Mouse (Mus musculus): ENCODE measurements around the gene Bend7. TPM values are rescaled to one million over a fixed set of nuclear protein-coding genes. Genes with fewer than 3 reads are reported as not detected.

Gene Bend7
- total and polyA plus RNA-seq, 3 experiments = not detected

- H3K27ac ChIP-seq (ENCODE audit: insufficient read depth, low read depth) = no peak overlapping the region
- H3K9me3 ChIP-seq (replicated peaks; ENCODE audit: low read length) = no peaks in the 10 kb centered on the region
- H3K79me2 ChIP-seq (replicated peaks; ENCODE audit: control insufficient read depth, extremely low read depth, insufficient read depth, poor library complexity, severe bottlenecking) = no peaks in the 10 kb centered on the region
- H3K36me3 ChIP-seq (replicated peaks in 1 of 2; ENCODE audit: control insufficient read depth in 1 of 2, insufficient read depth in 1 of 2, low read length in 1 of 2) = no peaks in the 10 kb centered on the region
- no peak overlapping the region for H3K4me3 ChIP-seq (replicated peaks in 1 of 3; ENCODE audit: low read depth in 2 of 3, low read length in 2 of 3, poor library complexity in 1 of 3)
- H3K4me1 ChIP-seq (ENCODE audit: control insufficient read depth in 1 of 2, insufficient read depth in 2 of 2) = peaks cover 3 to 31% of the 10 kb centered on the region in 2 experiments; a peak in 3 of 4 replicates
- dilution Hi-C loops (cut with MboI; ENCODE audit: extremely low pct_ligation_motif_present, extremely low pct_unique_long_range_greater_than_20kb, low sequenced_read_pairs) (no loop called here), in situ Hi-C loops (cut with MboI; ENCODE audit: low pct_ligation_motif_present, low pct_unique_long_range_greater_than_20kb, low sequenced_read_pairs) (no loop called here)
- TF ChIP-seq MEF2A (IDR thresholded peaks at IDR 0.05; ENCODE audit: borderline replicate concordance, low read depth, low read length) (no peak), NELFE (IDR thresholded peaks at IDR 0.05; ENCODE audit: low read depth, low read length) (no peak), JUN (IDR thresholded peaks at IDR 0.05; ENCODE audit: insufficient read depth, low read depth, low read length) (no peak), ZNF384 (IDR thresholded peaks at IDR 0.05; ENCODE audit: low read depth, low read length) (no peak), EP300 (IDR thresholded peaks at IDR 0.05; ENCODE audit: low read length) (no peak), ELF1 (IDR thresholded peaks at IDR 0.05; ENCODE audit: low read depth, low read length) (no peak), RAD21 (IDR thresholded peaks at IDR 0.05; ENCODE audit: low read depth, low read length) (no peak), POLR2AphosphoS2 (IDR thresholded peaks at IDR 0.05; ENCODE audit: low read depth, low read length) (no peak), RCOR1 (conservative IDR thresholded peaks at IDR 0.05; ENCODE audit: low read depth, low read length) (no peak), IRF4 (IDR thresholded peaks at IDR 0.05; ENCODE audit: low read depth, low read length) (no peak), PAX5 (IDR thresholded peaks at IDR 0.05; ENCODE audit: low read length) (no peak), POLR2A (IDR thresholded peaks at IDR 0.05; ENCODE audit: low read depth, low read length) (no peak), CTCF (conservative IDR thresholded peaks at IDR 0.05 in 1 of 2, IDR thresholded peaks at IDR 0.05 in 1 of 2; ENCODE audit: low read depth in 2 of 2, low read length in 2 of 2) (no peak), USF2 (conservative IDR thresholded peaks at IDR 0.05; ENCODE audit: low read depth, low read length) (no peak), MYC (IDR thresholded peaks at IDR 0.05; ENCODE audit: low read depth, low read length) (no peak), MAFK (IDR thresholded peaks at IDR 0.05; ENCODE audit: insufficient replicate concordance, low read length) (no peak), MXI1 (IDR thresholded peaks at IDR 0.05; ENCODE audit: low read depth, low read length) (no peak), MAZ (IDR thresholded peaks at IDR 0.05; ENCODE audit: low read depth, low read length) (no peak)
- no peak overlapping the region for H3K9ac ChIP-seq (ENCODE audit: insufficient read depth, low read depth)
- H3K27me3 ChIP-seq (replicated peaks) = no peaks in the 10 kb centered on the region
- no peak for DNase-seq (ENCODE audit: extremely low read depth)
- H3K4me2 ChIP-seq (ENCODE audit: insufficient read depth, low read depth, poor library complexity, severe bottlenecking) = no peak overlapping the region
Observed at GRCm38 (mm10) chr2:4785016-4785415, 67.4 kb downstream of the Bend7 start.

GRCm38 (mm10) chr2:4787223-4787622 is 69.6 kb downstream of the Bend7 start:
- H3K36me3 ChIP-seq (replicated peaks in 1 of 2; ENCODE audit: control insufficient read depth in 1 of 2, insufficient read depth in 1 of 2, low read length in 1 of 2) = no peaks in the 10 kb centered on the region
- H3K79me2 ChIP-seq (replicated peaks; ENCODE audit: control insufficient read depth, extremely low read depth, insufficient read depth, poor library complexity, severe bottlenecking) = no peaks in the 10 kb centered on the region
- no peaks in the 10 kb centered on the region for H3K9me3 ChIP-seq (replicated peaks; ENCODE audit: low read length)
- H3K27ac ChIP-seq (ENCODE audit: insufficient read depth, low read depth) = no peak overlapping the region
- H3K27me3 ChIP-seq (replicated peaks) = no peaks in the 10 kb centered on the region
- in situ Hi-C loops (cut with MboI; ENCODE audit: low pct_ligation_motif_present, low pct_unique_long_range_greater_than_20kb, low sequenced_read_pairs) (no loop called here), dilution Hi-C loops (cut with MboI; ENCODE audit: extremely low pct_ligation_motif_present, extremely low pct_unique_long_range_greater_than_20kb, low sequenced_read_pairs) (no loop called here)
- no peak overlapping the region for H3K4me2 ChIP-seq (ENCODE audit: insufficient read depth, low read depth, poor library complexity, severe bottlenecking)
- H3K9ac ChIP-seq (ENCODE audit: insufficient read depth, low read depth) = no peak overlapping the region
- H3K4me3 ChIP-seq (replicated peaks in 1 of 3; ENCODE audit: low read depth in 2 of 3, low read length in 2 of 3, poor library complexity in 1 of 3) = no peak overlapping the region
- peaks cover 0 to 21% of the 10 kb centered on the region in 2 experiments; a peak in 2 of 4 replicates for H3K4me1 ChIP-seq (ENCODE audit: control insufficient read depth in 1 of 2, insufficient read depth in 2 of 2)
- TF ChIP-seq BHLHE40 (IDR thresholded peaks at IDR 0.05; ENCODE audit: low read depth, low read length) (no peak), MYC (IDR thresholded peaks at IDR 0.05; ENCODE audit: low read depth, low read length) (no peak)
- no peak for DNase-seq (ENCODE audit: extremely low read depth)
